Mouse (Mus musculus): ENCODE measurements at regions not wholly inside any gene's neighbourhood (a gene's known extent, or its start where the extent isn't known, plus 50 kb on each side); places are given as distances from the start of the nearest gene placed in this dataset.

- DNase-seq (ENCODE audit: low read depth) = peak; percentile 74
- no peak for TF ChIP-seq POLR2A (IDR thresholded peaks at IDR 0.05; ENCODE audit: borderline replicate concordance, extremely low read depth, insufficient read depth, insufficient read length, poor library complexity, severe bottlenecking)
- peak; percentile 78 for TF ChIP-seq CTCF (IDR thresholded peaks at IDR 0.05; ENCODE audit: borderline replicate concordance, extremely low read depth, insufficient read depth, insufficient read length)
Measured at GRCm38 (mm10) chr9:88073165-88073564, 253.8 kb upstream of the Nt5e start.

GRCm38 (mm10) chr9:88073579-88073978, 253.4 kb upstream of the Nt5e start:
- DNase-seq (ENCODE audit: low read depth) = no peak
- no peak for TF ChIP-seq CTCF (IDR thresholded peaks at IDR 0.05; ENCODE audit: borderline replicate concordance, extremely low read depth, insufficient read depth, insufficient read length)
- no peak for TF ChIP-seq POLR2A (IDR thresholded peaks at IDR 0.05; ENCODE audit: borderline replicate concordance, extremely low read depth, insufficient read depth, insufficient read length, poor library complexity, severe bottlenecking)

DNA sequence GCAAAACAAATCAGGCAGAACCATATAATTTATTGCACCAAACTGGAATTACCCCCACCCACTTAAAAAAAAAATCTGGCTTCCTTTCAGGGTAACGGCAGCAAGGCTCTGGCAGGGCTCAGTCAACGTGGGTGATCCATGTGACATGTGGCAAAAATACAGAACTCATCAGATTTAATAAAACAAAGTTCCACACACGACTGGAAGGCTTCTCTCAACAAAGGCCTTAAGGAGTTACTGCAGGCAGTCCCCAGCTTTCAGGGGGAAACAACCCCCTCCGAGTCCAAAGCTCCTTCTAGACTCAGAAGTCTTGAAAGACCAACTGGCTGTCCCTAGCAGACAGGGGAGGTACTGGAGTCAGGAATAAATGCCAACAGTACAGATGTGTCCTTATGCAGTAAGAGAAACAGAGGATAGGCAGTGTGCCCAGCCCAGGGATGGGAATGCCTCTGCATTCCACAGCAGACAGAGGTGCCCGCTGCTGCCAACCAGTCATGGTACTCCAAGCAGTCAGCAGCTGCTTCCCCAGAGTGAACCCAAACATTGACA, 244.0 kb upstream of the Nt5e start:
- no peak for DNase-seq (ENCODE audit: low read depth)

DNA sequence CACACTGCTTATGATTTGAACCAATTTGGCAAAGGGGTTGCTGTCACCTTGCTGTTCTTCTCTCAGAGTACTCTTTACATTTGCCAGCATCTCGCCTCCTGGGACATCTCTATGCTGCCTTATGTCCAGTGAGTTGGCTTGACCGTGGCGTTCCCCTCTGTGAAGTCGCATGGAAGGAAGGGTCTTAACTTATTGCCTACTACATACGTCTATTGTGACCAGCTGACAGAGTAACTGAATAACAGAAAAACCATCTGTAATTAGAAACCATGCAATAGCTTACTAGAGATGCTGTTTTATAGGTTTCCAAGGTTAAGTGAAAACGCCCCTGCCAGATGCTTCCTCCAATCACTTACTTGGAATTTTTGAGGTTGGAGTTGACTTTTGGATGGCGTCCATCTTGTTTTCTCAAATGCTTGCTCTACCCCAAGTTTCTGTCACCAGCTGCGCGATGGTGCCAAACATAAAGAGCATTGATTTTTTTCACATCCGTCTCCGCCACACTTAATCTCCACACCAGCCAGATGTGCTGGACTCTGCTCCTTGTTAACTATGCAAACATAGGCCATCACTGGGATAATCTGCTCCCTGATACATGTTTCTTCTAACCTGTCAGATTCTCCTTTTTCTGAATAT, 241.7 kb upstream of the Nt5e start:
- no peak for DNase-seq (ENCODE audit: low read depth)
- no peak for TF ChIP-seq CTCF (IDR thresholded peaks at IDR 0.05; ENCODE audit: borderline replicate concordance, extremely low read depth, insufficient read depth, insufficient read length)
- TF ChIP-seq POLR2A (IDR thresholded peaks at IDR 0.05; ENCODE audit: borderline replicate concordance, extremely low read depth, insufficient read depth, insufficient read length, poor library complexity, severe bottlenecking) = no peak

More for the DNA sequence above, 244.0 kb upstream of the Nt5e start:
- TF ChIP-seq POLR2A (IDR thresholded peaks at IDR 0.05; ENCODE audit: borderline replicate concordance, extremely low read depth, insufficient read depth, insufficient read length, poor library complexity, severe bottlenecking) (no peak), CTCF (IDR thresholded peaks at IDR 0.05; ENCODE audit: borderline replicate concordance, extremely low read depth, insufficient read depth, insufficient read length) (no peak)

DNA sequence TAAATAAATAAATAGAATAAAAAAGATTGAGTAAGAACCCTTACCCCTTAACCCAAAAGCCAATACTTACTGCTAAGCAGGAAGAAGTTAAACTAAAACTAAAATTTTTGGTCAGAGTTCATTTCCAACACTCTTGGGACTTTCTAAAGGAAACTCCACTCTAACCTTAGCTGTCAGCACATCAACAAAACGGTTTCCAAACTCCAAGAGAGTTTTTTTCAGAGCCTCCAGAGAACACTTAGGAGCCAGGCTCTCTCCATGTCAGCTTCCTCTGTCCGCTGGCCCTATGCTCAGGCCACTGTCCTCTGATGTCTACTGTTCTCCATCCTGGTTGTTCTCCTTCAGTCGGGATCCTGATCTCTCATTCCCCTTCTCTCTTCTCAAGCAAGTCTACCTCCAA, 241.1 kb upstream of the Nt5e start:
- DNase-seq (ENCODE audit: low read depth) = no peak
- TF ChIP-seq CTCF (IDR thresholded peaks at IDR 0.05; ENCODE audit: borderline replicate concordance, extremely low read depth, insufficient read depth, insufficient read length) (no peak), POLR2A (IDR thresholded peaks at IDR 0.05; ENCODE audit: borderline replicate concordance, extremely low read depth, insufficient read depth, insufficient read length, poor library complexity, severe bottlenecking) (no peak)

GRCm38 (mm10) chr9:88091781-88092527, 235.0 kb upstream of the Nt5e start:
- TF ChIP-seq CTCF (IDR thresholded peaks at IDR 0.05; ENCODE audit: borderline replicate concordance, extremely low read depth, insufficient read depth, insufficient read length) (no peak), POLR2A (IDR thresholded peaks at IDR 0.05; ENCODE audit: borderline replicate concordance, extremely low read depth, insufficient read depth, insufficient read length, poor library complexity, severe bottlenecking) (no peak)
- no peak for DNase-seq (ENCODE audit: low read depth)

DNA sequence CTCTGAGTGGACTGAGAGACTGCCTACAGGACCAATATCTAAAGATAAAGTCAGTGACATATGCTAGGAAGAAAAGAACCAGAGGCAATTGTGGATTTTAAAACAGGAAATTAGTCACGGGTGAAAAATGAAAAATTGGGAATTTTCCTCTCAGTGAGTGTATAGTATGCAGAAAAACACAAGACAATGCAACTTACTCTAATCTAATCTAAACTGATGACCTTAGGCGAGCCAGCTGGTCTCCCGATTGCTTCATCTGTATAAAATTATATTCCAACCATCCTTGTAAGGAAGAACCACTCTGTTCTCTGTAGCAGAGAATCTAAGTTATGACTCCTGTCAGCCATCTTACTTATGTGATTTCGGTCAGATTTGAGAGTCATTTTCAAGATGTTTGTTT, 234.4 kb upstream of the Nt5e start:
- DNase-seq (ENCODE audit: low read depth) = no peak
- TF ChIP-seq POLR2A (IDR thresholded peaks at IDR 0.05; ENCODE audit: borderline replicate concordance, extremely low read depth, insufficient read depth, insufficient read length, poor library complexity, severe bottlenecking) (no peak), CTCF (IDR thresholded peaks at IDR 0.05; ENCODE audit: borderline replicate concordance, extremely low read depth, insufficient read depth, insufficient read length) (no peak)

- TF ChIP-seq POLR2A (IDR thresholded peaks at IDR 0.05; ENCODE audit: borderline replicate concordance, extremely low read depth, insufficient read depth, insufficient read length, poor library complexity, severe bottlenecking) (no peak), CTCF (IDR thresholded peaks at IDR 0.05; ENCODE audit: borderline replicate concordance, extremely low read depth, insufficient read depth, insufficient read length) (no peak)
Measured at GRCm38 (mm10) chr9:88113094-88113493, 213.9 kb upstream of the Nt5e start.

GRCm38 (mm10) chr9:88120536-88120935, 206.5 kb upstream of the Nt5e start:
- DNase-seq (ENCODE audit: low read depth) = no peak
- no peak for TF ChIP-seq POLR2A (IDR thresholded peaks at IDR 0.05; ENCODE audit: borderline replicate concordance, extremely low read depth, insufficient read depth, insufficient read length, poor library complexity, severe bottlenecking)
- no peak for TF ChIP-seq CTCF (IDR thresholded peaks at IDR 0.05; ENCODE audit: borderline replicate concordance, extremely low read depth, insufficient read depth, insufficient read length)

More at GRCm38 (mm10) chr9:88113094-88113493, 213.9 kb upstream of the Nt5e start:
- no peak for DNase-seq (ENCODE audit: low read depth)

DNA sequence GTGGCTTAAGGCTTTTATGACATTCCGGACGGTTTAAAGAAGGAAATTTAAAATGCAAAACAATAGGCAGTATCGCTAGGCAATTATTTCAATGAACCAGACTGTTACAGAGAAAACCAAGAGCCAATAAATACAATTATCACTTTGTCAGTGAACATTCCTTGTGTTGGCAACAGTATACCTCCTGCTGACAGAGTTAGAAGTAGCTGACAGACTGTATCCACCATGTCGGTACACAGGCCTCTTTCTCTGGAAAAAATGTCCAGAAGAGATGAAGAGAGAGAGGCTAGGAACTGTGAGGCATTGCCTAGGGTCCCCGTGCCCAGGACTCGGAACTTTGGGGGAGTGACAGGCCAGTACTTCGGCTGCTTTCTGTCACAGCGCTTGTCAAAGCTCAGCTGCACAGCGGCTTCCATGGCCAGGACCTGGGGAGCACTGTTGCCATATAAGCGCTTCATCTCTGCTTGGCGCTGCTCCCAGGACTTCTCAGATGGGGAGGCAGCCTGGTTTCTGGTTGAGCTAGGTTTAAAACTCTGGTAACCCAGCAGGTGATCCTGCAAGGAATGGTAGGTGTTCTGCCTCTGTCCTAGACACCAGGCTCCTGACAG, 205.9 kb upstream of the Nt5e start:
- TF ChIP-seq CTCF (IDR thresholded peaks at IDR 0.05; ENCODE audit: borderline replicate concordance, extremely low read depth, insufficient read depth, insufficient read length) (no peak), POLR2A (IDR thresholded peaks at IDR 0.05; ENCODE audit: borderline replicate concordance, extremely low read depth, insufficient read depth, insufficient read length, poor library complexity, severe bottlenecking) (no peak)
- peak; percentile 49 for DNase-seq (ENCODE audit: low read depth)

GRCm38 (mm10) chr9:88124322-88125005, 202.5 kb upstream of the Nt5e start:
- TF ChIP-seq CTCF (IDR thresholded peaks at IDR 0.05; ENCODE audit: borderline replicate concordance, extremely low read depth, insufficient read depth, insufficient read length) (no peak), POLR2A (IDR thresholded peaks at IDR 0.05; ENCODE audit: borderline replicate concordance, extremely low read depth, insufficient read depth, insufficient read length, poor library complexity, severe bottlenecking) (no peak)
- DNase-seq (ENCODE audit: low read depth) = no peak
